ENCODE assay signal across 23 mouse cellular contexts in the genomic region with DNA sequence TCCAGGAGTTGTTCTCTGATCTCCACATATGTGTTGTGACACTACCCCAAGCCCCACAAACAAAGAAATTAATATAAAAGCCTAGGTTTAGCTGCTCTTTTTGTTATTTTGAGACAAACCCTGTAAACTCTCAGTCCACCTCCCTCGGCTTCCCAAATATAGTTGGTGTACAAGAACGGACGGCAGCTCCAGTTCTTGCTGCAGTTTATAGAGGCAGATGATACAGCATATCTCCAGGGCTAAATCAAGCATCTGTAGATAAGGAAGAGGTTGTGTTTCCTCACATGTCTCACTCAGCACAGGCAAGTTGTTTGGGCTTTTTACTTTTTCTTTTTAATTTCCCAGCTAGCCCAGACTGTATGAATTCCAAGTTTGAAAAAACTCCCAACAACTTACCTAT. TPM values are rescaled to one million over a fixed set of nuclear protein-coding genes. Genes with fewer than 3 reads are reported as not detected.
A peak's percentile ranks its signal among the peaks of the same experiment; 100 is the strongest.
DNase-seq lines count a peak whose midpoint lies in the region; ATAC-seq and TF ChIP-seq lines count a peak whose summit lies in the region.
"Had no signal": no experiment of that assay in that cellular context is flagged by ENCODE, and none has a peak within 500 bp of the region (broad histone marks: within the 10 kb centered on the region; RNA-seq: fewer than 3 reads in every experiment).

No protein-coding gene starts in this region.

- TF ChIP-seq CTCF in heart, adult 2 months (IDR thresholded peaks at IDR 0.05) = no peak
- TF ChIP-seq CTCF in left cerebral cortex, adult 2 months (IDR thresholded peaks at IDR 0.05) = no peak

- intact Hi-C loops in heart, adult 2 months (cut with DNase I) = loop anchor here (2.0 kb wide), 1 partner anchor 25 kb away; no protein-coding TSS in a partner anchor
- intact Hi-C loops in heart, postnatal 14 days (cut with DNase I) = no loop called here
- intact Hi-C loops in left cerebral cortex, adult 2 months (cut with DNase I) = no loop called here

- peaks cover 57% of the 10 kb centered on the region for H3K36me3 ChIP-seq in heart, adult 2 months (ENCODE audit: control insufficient read depth, insufficient read depth, low read length)
- H3K36me3 ChIP-seq in heart, embryonic 14.5 days (ENCODE audit: control insufficient read depth, insufficient read depth, low read length) = 0 out of 2 replicates have a peak, but pooled peaks cover 2% of the 10 kb centered on the region
- H3K36me3 ChIP-seq: embryonic facial prominence, embryonic 15.5 days; hindbrain, embryonic 12.5 days had no signal

- DNase-seq in heart, adult 2 months = no peak
- no peak for DNase-seq in heart, postnatal 14 days
- no peak for DNase-seq in heart, postnatal 4 days
- no peak for DNase-seq in left cerebral cortex, adult 2 months (ENCODE audit: extremely low spot score in 1 of 2, low spot score in 2 of 2)
- no peak for DNase-seq in left cerebral cortex, adult 9 months (ENCODE audit: low spot score in 2 of 2)
- no peak for DNase-seq in layer of hippocampus, adult 18-20 months (ENCODE audit: low spot score in 2 of 2)
- DNase-seq: adrenal gland, adult 2 months; adrenal gland, postnatal 25 days; cerebellum, adult 2 months; cerebellum, postnatal 10 days; embryo, embryonic 11 days; gastrocnemius, postnatal 14 days; kidney, adult 8-10 months had no signal

- H3K9me3 ChIP-seq in heart, embryonic 14.5 days (ENCODE audit: control insufficient read depth, low read length) = no peaks in the 10 kb centered on the region
- H3K9me3 ChIP-seq: embryonic facial prominence, embryonic 15.5 days; forebrain, embryonic 10.5 days; hindbrain, embryonic 12.5 days had no signal

- no peak for TF ChIP-seq POLR2A in heart, adult 2 months (IDR thresholded peaks at IDR 0.05; ENCODE audit: insufficient read depth, low read depth, low read length)

- H3K27me3 ChIP-seq in heart, adult 2 months (ENCODE audit: control insufficient read depth, insufficient read depth, low read length) = no peaks in the 10 kb centered on the region
- no peaks in the 10 kb centered on the region for H3K27me3 ChIP-seq in heart, embryonic 14.5 days (ENCODE audit: control insufficient read depth, insufficient read depth, low read length)
- H3K27me3 ChIP-seq: embryonic facial prominence, embryonic 15.5 days; hindbrain, embryonic 12.5 days had no signal

- H3K4me3 ChIP-seq in heart, adult 2 months = no peak overlapping the region
- H3K4me3 ChIP-seq in heart, embryonic 14.5 days (ENCODE audit: control insufficient read depth in 1 of 2, insufficient read depth in 1 of 2, low read depth in 1 of 2, low read length in 2 of 2) = no peak overlapping the region
- no peak overlapping the region for H3K4me3 ChIP-seq in left cerebral cortex, adult 2 months
- H3K4me3 ChIP-seq: embryonic facial prominence, embryonic 15.5 days; erythroblast, embryonic 14.5 days; forebrain, embryonic 10.5 days; hindbrain, embryonic 12.5 days had no signal

- ATAC-seq in heart, embryonic 14.5 days (ENCODE audit: insufficient number of reproducible peaks, insufficient read depth, low FRiP score, low read depth) = no peak
- ATAC-seq: forebrain, embryonic 14.5 days; hindbrain, embryonic 16.5 days; inflammation-experienced regulatory T-cells, adult 6 months; intestine, postnatal 0 days had no signal

- no peak overlapping the region for H3K9ac ChIP-seq in heart, adult 2 months (ENCODE audit: low read depth, low read length)
- no peak overlapping the region for H3K9ac ChIP-seq in heart, embryonic 14.5 days (ENCODE audit: low read length)
- H3K9ac ChIP-seq: embryonic facial prominence, embryonic 15.5 days; hindbrain, embryonic 12.5 days had no signal

- peaks cover 18% of the 10 kb centered on the region for H3K4me1 ChIP-seq in heart, adult 2 months (ENCODE audit: control insufficient read depth, insufficient read depth, low read length)
- peaks cover 21 to 81% of the 10 kb centered on the region in 2 experiments for H3K4me1 ChIP-seq in heart, embryonic 14.5 days (ENCODE audit: control insufficient read depth in 2 of 2, insufficient read depth in 2 of 2, low read length in 2 of 2)
- H3K4me1 ChIP-seq: embryonic facial prominence, embryonic 15.5 days had no signal

- WGBS in heart, adult 2 months = 57% methylated on average over 3 of the region's 3 CpGs
- WGBS in heart, embryonic 14.5 days = 37% methylated on average over 3 of the region's 3 CpGs

- peaks cover 6% of the 10 kb centered on the region for H3K79me2 ChIP-seq in heart, adult 2 months (replicated peaks; ENCODE audit: control insufficient read depth, insufficient read depth, low read length)

- peak overlapping the region; percentile 52 for H3K27ac ChIP-seq in heart, adult 2 months
- H3K27ac ChIP-seq in heart, embryonic 14.5 days (replicated peaks in 1 of 2; ENCODE audit: control insufficient read depth in 1 of 2, insufficient read depth in 1 of 2, low read depth in 2 of 2, low read length in 2 of 2) = peak overlapping the region in 1 of 2 experiments; percentile 72; a peak in 2 of 4 replicates
- H3K27ac ChIP-seq in left cerebral cortex, adult 2 months = peak overlapping the region; percentile 55; the same call in 1 of the 2 replicates
- H3K27ac ChIP-seq: embryonic facial prominence, embryonic 15.5 days; forebrain, embryonic 10.5 days; hindbrain, embryonic 12.5 days; kidney, postnatal 0 days had no signal

- peak overlapping the region; percentile 1; the same call in 1 of the 2 replicates for H3K4me2 ChIP-seq in heart, embryonic 14.5 days (ENCODE audit: low read length)
- H3K4me2 ChIP-seq: embryonic facial prominence, embryonic 15.5 days; hindbrain, embryonic 12.5 days had no signal

- TF ChIP-seq EP300 in heart, adult 2 months (IDR thresholded peaks at IDR 0.05; ENCODE audit: insufficient read depth, low read depth, low read length) = no peak

RNA-seq across cellular contexts. Expression of a gene that starts 27.1 kb away (rescaled TPM):
- 10 to 100 TPM; 32.5 to 33.8 TPM for total RNA-seq in heart, adult 2 months (2021)
- polyA plus RNA-seq in heart, adult 2 months (2012; rRNA removed) = 15.6 and 22.9 TPM in 2 replicates
- total RNA-seq in heart, postnatal 14 days (2021) = 10 to 100 TPM; 42.8 to 44.1 TPM
- 16.7 and 18.0 TPM in 2 replicates for polyA plus RNA-seq in heart, embryonic 14.5 days (2014; fragmentation: Nextera tagmentation; extraction: Ambion mirVana)
- total RNA-seq in heart, postnatal 4 days (2021) = 10 to 100 TPM; 71.9 to 74.5 TPM
- total RNA-seq in left cerebral cortex, adult 2 months (2021) = 100 to 1,000 TPM; 138 to 140 TPM
- total RNA-seq in layer of hippocampus, adult 18-20 months (2021) = 100 to 1,000 TPM; 125 to 128 TPM
